In the genomic region with DNA sequence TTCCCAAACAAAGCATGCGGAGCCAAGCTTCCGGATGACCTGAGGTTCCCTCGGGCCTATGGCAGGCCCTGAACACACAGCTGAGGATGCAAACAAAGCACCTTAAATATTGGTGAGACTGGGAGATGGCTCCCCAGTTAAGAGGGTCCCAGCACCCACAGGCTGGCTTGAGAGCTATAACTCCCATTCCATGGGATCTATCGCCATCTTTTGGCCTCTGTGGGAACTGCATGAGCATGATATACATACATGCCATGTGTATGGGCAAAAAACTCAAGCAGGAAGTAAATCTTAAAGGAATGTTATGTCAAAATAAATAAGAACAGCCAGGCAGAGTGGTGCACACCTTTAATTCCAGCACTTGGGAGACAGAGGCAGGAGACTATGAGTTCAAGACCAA, we compare ENCODE assay signal across 9 mouse cellular contexts. TPM values are rescaled to one million over a fixed set of nuclear protein-coding genes. Genes with fewer than 3 reads are reported as not detected.
DNase-seq lines count a peak whose midpoint lies in the region; ATAC-seq and TF ChIP-seq lines count a peak whose summit lies in the region.
"Had no signal": no experiment of that assay in that cellular context is flagged by ENCODE, and none has a peak within 500 bp of the region (broad histone marks: within the 10 kb centered on the region; RNA-seq: fewer than 3 reads in every experiment).

No protein-coding gene starts in this region.

- no peak for TF ChIP-seq POLR2A in heart, adult 2 months (IDR thresholded peaks at IDR 0.05; ENCODE audit: insufficient read depth, low read depth, low read length)

- no peak for ATAC-seq in lung, postnatal 0 days
- ATAC-seq in forebrain, embryonic 15.5 days (replicated peaks), result no peak
- no peak for ATAC-seq in heart, embryonic 11.5 days (replicated peaks; ENCODE audit: insufficient number of reproducible peaks, low FRiP score, low TSS enrichment)

- TF ChIP-seq CTCF in heart, adult 2 months (IDR thresholded peaks at IDR 0.05), result peak; percentile 75
- peak; percentile 75 for TF ChIP-seq CTCF in lung, postnatal 0 days (IDR thresholded peaks at IDR 0.05)

- DNase-seq in heart, adult 2 months, result peak in 1 of 2 experiments; percentile 42
- DNase-seq in heart, adult 11 months, result no peak
- peak; percentile 38 for DNase-seq in urinary bladder, postnatal 14 days (ENCODE audit: low spot score)
- no peak for DNase-seq in urinary bladder, postnatal 4 days (ENCODE audit: low spot score in 2 of 2)
- peak; percentile 23 for DNase-seq in lung, postnatal 0 days (ENCODE audit: low spot score)
- DNase-seq in thymus, postnatal 10 days (ENCODE audit: low spot score in 2 of 2), result peak; percentile 29 to 45

- WGBS in heart, adult 2 months, result 80% methylated on average over 4 of the region's 4 CpGs
- WGBS in lung, postnatal 0 days, result 72% methylated on average over 4 of the region's 4 CpGs
- 79% methylated on average over 4 of the region's 4 CpGs for WGBS in forebrain, embryonic 15.5 days
- WGBS in heart, embryonic 11.5 days (ENCODE audit: insufficient replicate concordance), result 71% methylated on average over 4 of the region's 4 CpGs

- H3K27ac ChIP-seq in heart, adult 2 months, result no peak overlapping the region
- H3K27ac ChIP-seq in lung, postnatal 0 days (ENCODE audit: low read length), result no peak overlapping the region
- no peak overlapping the region for H3K27ac ChIP-seq in forebrain, embryonic 15.5 days (replicated peaks)
- H3K27ac ChIP-seq in heart, embryonic 11.5 days (ENCODE audit: low read depth, low read length), result no peak overlapping the region

- no peaks in the 10 kb centered on the region for H3K79me2 ChIP-seq in heart, adult 2 months (replicated peaks; ENCODE audit: control insufficient read depth, insufficient read depth, low read length)

- no peak for TF ChIP-seq EP300 in heart, adult 2 months (IDR thresholded peaks at IDR 0.05; ENCODE audit: insufficient read depth, low read depth, low read length)
- no peak for TF ChIP-seq EP300 in lung, postnatal 0 days (IDR thresholded peaks at IDR 0.05)

- H3K36me3 ChIP-seq in heart, adult 2 months (ENCODE audit: control insufficient read depth, insufficient read depth, low read length), result no peaks in the 10 kb centered on the region
- H3K36me3 ChIP-seq in lung, postnatal 0 days (ENCODE audit: insufficient read depth, low read length), result no peaks in the 10 kb centered on the region
- no peaks in the 10 kb centered on the region for H3K36me3 ChIP-seq in forebrain, embryonic 15.5 days
- no peaks in the 10 kb centered on the region for H3K36me3 ChIP-seq in heart, embryonic 11.5 days (ENCODE audit: control insufficient read depth, insufficient read depth, low read length)

- peaks cover 2% of the 10 kb centered on the region; the same call in 1 of the 2 replicates for H3K4me1 ChIP-seq in heart, adult 2 months (ENCODE audit: control insufficient read depth, insufficient read depth, low read length)
- H3K4me1 ChIP-seq in lung, postnatal 0 days (ENCODE audit: insufficient read depth, low read depth, low read length), result 0 out of 2 replicates have a peak, but pooled peaks cover 2% of the 10 kb centered on the region
- H3K4me1 ChIP-seq in forebrain, embryonic 15.5 days, result peaks cover 7% of the 10 kb centered on the region
- H3K4me1 ChIP-seq in heart, embryonic 11.5 days (ENCODE audit: control insufficient read depth, insufficient read depth, low read length), result peaks cover 3% of the 10 kb centered on the region; the same call in 1 of the 2 replicates

- H3K4me3 ChIP-seq in heart, adult 2 months, result no peak overlapping the region
- no peak overlapping the region for H3K4me3 ChIP-seq in lung, postnatal 0 days (ENCODE audit: low read depth, low read length)
- H3K4me3 ChIP-seq in forebrain, embryonic 15.5 days, result no peak overlapping the region
- no peak overlapping the region for H3K4me3 ChIP-seq in heart, embryonic 11.5 days (ENCODE audit: low read depth, low read length)
- H3K4me3 ChIP-seq: myocyte had no signal

- H3K9me3 ChIP-seq in lung, postnatal 0 days (ENCODE audit: low read length), result no peaks in the 10 kb centered on the region
- H3K9me3 ChIP-seq in forebrain, embryonic 15.5 days, result no peaks in the 10 kb centered on the region
- no peaks in the 10 kb centered on the region for H3K9me3 ChIP-seq in heart, embryonic 11.5 days (replicated peaks; ENCODE audit: control insufficient read depth, low read length)

- H3K9ac ChIP-seq in heart, adult 2 months (ENCODE audit: low read depth, low read length), result no peak overlapping the region
- H3K9ac ChIP-seq in lung, postnatal 0 days (replicated peaks; ENCODE audit: low read depth), result no peak overlapping the region
- H3K9ac ChIP-seq in forebrain, embryonic 15.5 days (replicated peaks), result no peak overlapping the region
- no peak overlapping the region for H3K9ac ChIP-seq in heart, embryonic 11.5 days (ENCODE audit: low read depth, low read length)

- intact Hi-C loops in heart, adult 2 months (cut with DNase I), result loop anchor here (2.0 to 5.0 kb wide), 2 partner anchors 43 to 258 kb away; a partner anchor contains a TSS

- no peak overlapping the region for H3K4me2 ChIP-seq in lung, postnatal 0 days (replicated peaks; ENCODE audit: low read depth, low read length)
- no peak overlapping the region for H3K4me2 ChIP-seq in forebrain, embryonic 15.5 days (replicated peaks)
- H3K4me2 ChIP-seq in heart, embryonic 11.5 days, result no peak overlapping the region

- H3K27me3 ChIP-seq in heart, adult 2 months (ENCODE audit: control insufficient read depth, insufficient read depth, low read length), result no peaks in the 10 kb centered on the region
- no peaks in the 10 kb centered on the region for H3K27me3 ChIP-seq in lung, postnatal 0 days (replicated peaks; ENCODE audit: insufficient read depth, low read length)
- H3K27me3 ChIP-seq in forebrain, embryonic 15.5 days, result no peaks in the 10 kb centered on the region
- H3K27me3 ChIP-seq in heart, embryonic 11.5 days (ENCODE audit: control insufficient read depth, insufficient read depth, low read length), result no peaks in the 10 kb centered on the region

RNA-seq across cellular contexts. Expression of a gene that starts 15.8 kb away (rescaled TPM):
- 1 to 10 TPM; 8.1 to 8.3 TPM for total RNA-seq in heart, adult 2 months (2021)
- 17.9 and 23.3 TPM in 2 replicates for polyA plus RNA-seq in heart, adult 2 months (2012; rRNA removed)
- polyA plus RNA-seq in lung, postnatal 0 days (2015; fragmentation: Nextera tagmentation; extraction: Ambion mirVana), result 11.3 and 12.6 TPM in 2 replicates
- 31.3 and 35.1 TPM in 2 replicates for polyA plus RNA-seq in forebrain, embryonic 15.5 days (2015; fragmentation: Nextera tagmentation; extraction: Ambion mirVana)
- polyA plus RNA-seq in heart, embryonic 11.5 days (2014; fragmentation: Nextera tagmentation; extraction: Ambion mirVana), result 30.3 and 33.6 TPM in 2 replicates

RNA-seq across cellular contexts. Expression of a gene that starts 37.5 kb away (rescaled TPM):
- 10 to 100 TPM; 52.2 to 56.5 TPM for total RNA-seq in heart, adult 2 months (2021)
- 35.0 and 36.3 TPM in 2 replicates for polyA plus RNA-seq in heart, adult 2 months (2012; rRNA removed)
- polyA plus RNA-seq in lung, postnatal 0 days (2015; fragmentation: Nextera tagmentation; extraction: Ambion mirVana), result 4.1 and 5.1 TPM in 2 replicates
- polyA plus RNA-seq in forebrain, embryonic 15.5 days (2015; fragmentation: Nextera tagmentation; extraction: Ambion mirVana), result 2.3 TPM in 2 replicates
- 4.6 and 5.3 TPM in 2 replicates for polyA plus RNA-seq in heart, embryonic 11.5 days (2014; fragmentation: Nextera tagmentation; extraction: Ambion mirVana)

RNA-seq across cellular contexts. Expression of a gene that starts 43.3 kb away (rescaled TPM):
- total RNA-seq in heart, adult 2 months (2021), result 10 to 100 TPM; 27.9 to 30.6 TPM
- polyA plus RNA-seq in heart, adult 2 months (2012; rRNA removed), result 9.3 and 13.7 TPM in 2 replicates
- polyA plus RNA-seq in lung, postnatal 0 days (2015; fragmentation: Nextera tagmentation; extraction: Ambion mirVana), result 20.5 and 23.7 TPM in 2 replicates
- 52.3 and 62.9 TPM in 2 replicates for polyA plus RNA-seq in forebrain, embryonic 15.5 days (2015; fragmentation: Nextera tagmentation; extraction: Ambion mirVana)
- 22.2 and 27.6 TPM in 2 replicates for polyA plus RNA-seq in heart, embryonic 11.5 days (2014; fragmentation: Nextera tagmentation; extraction: Ambion mirVana)

Comparison
In these comparisons a context has a peak if more than half of its experiments do, and no peak if none do; other contexts are left out.
1. DNase-seq: peak in urinary bladder, postnatal 14 days (single experiment), lung, postnatal 0 days (single experiment) and thymus, postnatal 10 days (2 of 2); none in heart, adult 11 months (single experiment) and urinary bladder, postnatal 4 days (0 of 2).